ENCODE assay signal across 15 mouse cellular contexts in genomic region chr16:23401463-23401862, GRCm38 (mm10). TPM values are rescaled to one million over a fixed set of nuclear protein-coding genes. Genes with fewer than 3 reads are reported as not detected.
DNase-seq lines count a peak whose midpoint lies in the region; ATAC-seq and TF ChIP-seq lines count a peak whose summit lies in the region.
"Had no signal": no experiment of that assay in that cellular context is flagged by ENCODE, and none has a peak within 500 bp of the region (broad histone marks: within the 10 kb centered on the region; RNA-seq: fewer than 3 reads in every experiment).

No protein-coding gene starts in this region.

- no peaks in the 10 kb centered on the region for H3K27me3 ChIP-seq in lung, postnatal 0 days (replicated peaks; ENCODE audit: insufficient read depth, low read length)
- H3K27me3 ChIP-seq in limb, embryonic 11.5 days (ENCODE audit: control insufficient read depth, insufficient read depth, low read length) = no peaks in the 10 kb centered on the region
- no peaks in the 10 kb centered on the region for H3K27me3 ChIP-seq in forebrain, embryonic 16.5 days (replicated peaks; ENCODE audit: control insufficient read depth, insufficient read depth, low read length)
- H3K27me3 ChIP-seq: neural tube, embryonic 12.5 days; Patski had no signal

- no peak for DNase-seq in frontal cortex, adult 2 months (ENCODE audit: extremely low spot score in 1 of 2, low spot score in 1 of 2)
- DNase-seq in lung, postnatal 0 days (ENCODE audit: low spot score) = peak; percentile 26
- no peak for DNase-seq in lung, postnatal 14 days
- peak; percentile 22 for DNase-seq in limb, embryonic 11.5 days (ENCODE audit: low spot score)
- peak; percentile 12 for DNase-seq in yolk sac, embryonic 10.5 days (ENCODE audit: low spot score)
- DNase-seq in left cerebral cortex, postnatal 4 days = no peak
- DNase-seq: cerebellum, postnatal 25 days; gastrocnemius, postnatal 10 days; right cerebral cortex, postnatal 4 days had no signal

- no peaks in the 10 kb centered on the region for H3K9me3 ChIP-seq in lung, postnatal 0 days (ENCODE audit: low read length)
- H3K9me3 ChIP-seq in limb, embryonic 11.5 days (ENCODE audit: control insufficient read depth, low read length) = no peaks in the 10 kb centered on the region
- H3K9me3 ChIP-seq in forebrain, embryonic 16.5 days (ENCODE audit: control insufficient read depth, low read length) = no peaks in the 10 kb centered on the region
- H3K9me3 ChIP-seq: neural tube, embryonic 12.5 days had no signal

- intact Hi-C loops in left cerebral cortex, postnatal 4 days (cut with DNase I) = loop anchor here (5.0 kb wide), 2 partner anchors 174 to 249 kb away; no protein-coding TSS in a partner anchor

- H3K36me3 ChIP-seq in lung, postnatal 0 days (ENCODE audit: insufficient read depth, low read length) = no peaks in the 10 kb centered on the region
- H3K36me3 ChIP-seq in limb, embryonic 11.5 days (ENCODE audit: control insufficient read depth, insufficient read depth, low read length) = no peaks in the 10 kb centered on the region
- no peaks in the 10 kb centered on the region for H3K36me3 ChIP-seq in forebrain, embryonic 16.5 days (ENCODE audit: control insufficient read depth, insufficient read depth)
- H3K36me3 ChIP-seq: neural tube, embryonic 12.5 days had no signal

- no peak overlapping the region for H3K4me2 ChIP-seq in lung, postnatal 0 days (replicated peaks; ENCODE audit: low read depth, low read length)
- H3K4me2 ChIP-seq in limb, embryonic 11.5 days (ENCODE audit: low read depth, severe bottlenecking) = no peak overlapping the region
- H3K4me2 ChIP-seq in forebrain, embryonic 16.5 days (ENCODE audit: low read length) = no peak overlapping the region
- H3K4me2 ChIP-seq: midbrain, embryonic 11.5 days; neural tube, embryonic 12.5 days had no signal

- no peak overlapping the region for H3K27ac ChIP-seq in lung, postnatal 0 days (ENCODE audit: low read length)
- H3K27ac ChIP-seq in limb, embryonic 11.5 days (replicated peaks; ENCODE audit: low read depth, low read length) = 0 out of 2 replicates have a peak overlapping the region, but pooled peaks have one; percentile 15
- H3K27ac ChIP-seq in forebrain, embryonic 16.5 days (ENCODE audit: low read length) = no peak overlapping the region
- H3K27ac ChIP-seq: neural tube, embryonic 12.5 days had no signal

- H3K4me1 ChIP-seq in lung, postnatal 0 days (ENCODE audit: insufficient read depth, low read depth, low read length) = no peaks in the 10 kb centered on the region
- 0 out of 2 replicates have a peak, but pooled peaks cover 5% of the 10 kb centered on the region for H3K4me1 ChIP-seq in limb, embryonic 11.5 days (ENCODE audit: control insufficient read depth, insufficient read depth, low read length)
- H3K4me1 ChIP-seq in forebrain, embryonic 16.5 days (replicated peaks; ENCODE audit: control insufficient read depth, insufficient read depth, low read length) = no peaks in the 10 kb centered on the region
- H3K4me1 ChIP-seq: neural tube, embryonic 12.5 days had no signal

- no peak overlapping the region for H3K4me3 ChIP-seq in lung, postnatal 0 days (ENCODE audit: low read depth, low read length)
- no peak overlapping the region for H3K4me3 ChIP-seq in limb, embryonic 11.5 days (ENCODE audit: low read depth, low read length)
- H3K4me3 ChIP-seq in forebrain, embryonic 16.5 days (replicated peaks; ENCODE audit: low read length) = no peak overlapping the region
- H3K4me3 ChIP-seq: neural tube, embryonic 12.5 days had no signal

- peak; percentile 72 for ATAC-seq in frontal cortex, adult (ENCODE audit: low TSS enrichment)
- no peak for ATAC-seq in lung, postnatal 0 days
- no peak for ATAC-seq in limb, embryonic 11.5 days (ENCODE audit: insufficient number of reproducible peaks, low FRiP score, low TSS enrichment, low read depth)
- no peak for ATAC-seq in forebrain, embryonic 16.5 days
- ATAC-seq: Patski had no signal

- WGBS in lung, postnatal 0 days = 15% methylated on average over 4 of the region's 4 CpGs
- 53% methylated on average over 4 of the region's 4 CpGs for WGBS in limb, embryonic 11.5 days
- 81% methylated on average over 4 of the region's 4 CpGs for WGBS in forebrain, embryonic 16.5 days

- no peak overlapping the region for H3K9ac ChIP-seq in lung, postnatal 0 days (replicated peaks; ENCODE audit: low read depth)
- H3K9ac ChIP-seq in limb, embryonic 11.5 days (ENCODE audit: low read length) = no peak overlapping the region
- H3K9ac ChIP-seq in forebrain, embryonic 16.5 days (replicated peaks; ENCODE audit: low read depth, low read length) = no peak overlapping the region
- H3K9ac ChIP-seq: neural tube, embryonic 12.5 days had no signal

- peak; percentile 12; the same call in 1 of the 2 replicates for TF ChIP-seq CTCF in lung, postnatal 0 days (IDR thresholded peaks at IDR 0.05)

- no peak for TF ChIP-seq EP300 in lung, postnatal 0 days (IDR thresholded peaks at IDR 0.05)

RNA-seq across cellular contexts. Expression of gene Rtp1, which starts 27.5 kb away (rescaled TPM):
- polyA plus RNA-seq in frontal cortex, adult 2 months (2012; rRNA removed) = 0.30 and 0.59 TPM in 2 replicates
- not detected in 2 replicates for polyA plus RNA-seq in lung, postnatal 0 days (2015; fragmentation: Nextera tagmentation; extraction: Ambion mirVana)
- polyA plus RNA-seq in limb, embryonic 11.5 days (2014; fragmentation: Nextera tagmentation; extraction: Ambion mirVana) = not detected in 2 replicates
- 0.42 TPM in 1 of 2 replicates, not detected in the other for polyA plus RNA-seq in forebrain, embryonic 16.5 days (2015; fragmentation: Nextera tagmentation; extraction: Ambion mirVana)
- total RNA-seq in left cerebral cortex, postnatal 4 days (2021) = under 1 TPM in 1 of 2 experiments, not detected in 1; 0.18 TPM
- total RNA-seq: gastrocnemius, postnatal 10 days had no signal
- polyA plus RNA-seq: heart, postnatal 0 days; midbrain, embryonic 11.5 days; neural tube, embryonic 12.5 days; Patski had no signal

Comparison
In these comparisons a context has a peak if more than half of its experiments do, and no peak if none do; other contexts are left out.
1. DNase-seq: peak in lung, postnatal 0 days (single experiment), limb, embryonic 11.5 days (single experiment) and yolk sac, embryonic 10.5 days (single experiment); none in frontal cortex, adult 2 months (0 of 2), lung, postnatal 14 days (single experiment) and left cerebral cortex, postnatal 4 days (single experiment).